Mouse (Mus musculus) forebrain, embryonic 10.5 days (tissue): ENCODE measurements around the gene Olfr703. TPM values are rescaled to one million over a fixed set of nuclear protein-coding genes. Genes with fewer than 3 reads are reported as not detected.

Experiments used
- DNase-seq: peaks from one replicate; pipeline ENCODE4 v3.0.0-alpha.2; 2017; ENCODE audit warnings: low spot score; ENCODE audit errors: extremely low spot score
- H3K27ac ChIP-seq: fragments of 300-500 bp; sonication (generic); 2 replicates; pipeline ENCODE4 v1.5.1; 2016; ENCODE audit warnings: mild to moderate bottlenecking
- H3K27me3 ChIP-seq: fragments of 300-500 bp; sonication (generic); 2 replicates; pipeline ENCODE4 v1.6.1; 2016; ENCODE audit warnings: mild to moderate bottlenecking; ENCODE audit not compliant: poor library complexity, severe bottlenecking
- H3K36me3 ChIP-seq: fragments of 300-500 bp; sonication (generic); replicated peaks from 2 replicates; pipeline ENCODE4 v1.6.1; 2016; ENCODE audit warnings: mild to moderate bottlenecking, moderate library complexity
- H3K4me1 ChIP-seq: fragments of 300-500 bp; sonication (generic); 2 replicates; pipeline ENCODE4 v1.6.1; 2016
- H3K4me3 ChIP-seq: fragments of 300-500 bp; sonication (generic); 2 replicates; pipeline ENCODE4 v1.5.1; 2016; ENCODE audit warnings: mild to moderate bottlenecking, moderate library complexity
- H3K9me3 ChIP-seq: fragments of 300-500 bp; sonication (generic); 2 replicates; pipeline ENCODE4 v1.6.1; 2016; ENCODE audit warnings: mild to moderate bottlenecking, moderate library complexity
- WGBS: fragments of 180-500 bp; shearing (Covaris S2); methylation state at CpG from one replicate; pipeline ENCODE4 v1.1.7; 2016; 5-methylcytosine and 5-hydroxymethylcytosine counted together
- polyA plus RNA-seq: library from polyadenylated mRNA; unstranded; fragments of >200 nt; fragmentation: Nextera tagmentation; extraction: Ambion mirVana; gene quantifications from 2 replicates; pipeline ENCODE4 v1.2.1, GENCODE M21; 2016

Olfr703 gene
- polyA plus RNA-seq: not detected in 2 replicates

- Histone ChIP-seq H3K4me1 (no peaks in the 10 kb centered on the region), H3K27ac (no peak within 1 kb of the TSS), H3K9me3 (no peaks in the 10 kb centered on the region), H3K4me3 (no peak within 1 kb of the TSS), H3K27me3 (no peaks in the 10 kb centered on the region), H3K36me3 (no peaks in the 10 kb centered on the region)
- DNase-seq: no peak
- WGBS: 70% methylated on average over 2 of the region's 2 CpGs
These were observed at the start of gene Olfr703 for GRCm38 (mm10) chr7:106843060-106843459. TSS of gene Olfr703 (plus strand) at chr7:106843360.

GRCm38 (mm10) chr7:106808734-106809133, 34.4 kb upstream of the Olfr703 start, which contains the start of gene Olfr700:
TSS of gene Olfr700 (minus strand) at chr7:106808834.
- Histone ChIP-seq H3K27me3 (no peaks in the 10 kb centered on the region), H3K9me3 (no peaks in the 10 kb centered on the region), H3K4me1 (no peaks in the 10 kb centered on the region), H3K36me3 (no peaks in the 10 kb centered on the region), H3K27ac (no peak within 1 kb of the TSS), H3K4me3 (no peak within 1 kb of the TSS)
- 95% methylated on average over 1 of the region's 1 CpGs for WGBS
- no peak for DNase-seq

GRCm38 (mm10) chr7:106813829-106814228, 29.3 kb upstream of the Olfr703 start, which contains the start of gene Olfr701:
TSS of gene Olfr701 (plus strand) at chr7:106814129.
- Histone ChIP-seq H3K27me3 (no peaks in the 10 kb centered on the region), H3K27ac (no peak within 1 kb of the TSS), H3K36me3 (no peaks in the 10 kb centered on the region), H3K9me3 (no peaks in the 10 kb centered on the region), H3K4me3 (no peak within 1 kb of the TSS), H3K4me1 (no peaks in the 10 kb centered on the region)
- no peak for DNase-seq
- WGBS: 82% methylated on average over 2 of the region's 2 CpGs

- H3K27me3 ChIP-seq: no peaks in the 10 kb centered on the region
- no peaks in the 10 kb centered on the region for H3K9me3 ChIP-seq
- no peak for DNase-seq
- no peaks in the 10 kb centered on the region for H3K36me3 ChIP-seq
- H3K4me1 ChIP-seq: no peaks in the 10 kb centered on the region
- no peak overlapping the region for H3K27ac ChIP-seq
- no peak overlapping the region for H3K4me3 ChIP-seq
- 79% methylated on average over 2 of the region's 2 CpGs for WGBS
These were observed 27.4 kb upstream of the Olfr703 start for GRCm38 (mm10) chr7:106815775-106816174.

GRCm38 (mm10) chr7:106818414-106818813, 24.7 kb upstream of the Olfr703 start:
- DNase-seq: no peak
- no peaks in the 10 kb centered on the region for H3K9me3 ChIP-seq
- H3K27me3 ChIP-seq: no peaks in the 10 kb centered on the region
- no peaks in the 10 kb centered on the region for H3K36me3 ChIP-seq
- no peak overlapping the region for H3K27ac ChIP-seq
- H3K4me1 ChIP-seq: no peaks in the 10 kb centered on the region
- no peak overlapping the region for H3K4me3 ChIP-seq

GRCm38 (mm10) chr7:106833793-106834192, 9.4 kb upstream of the Olfr703 start, which contains the start of gene Olfr702:
TSS of gene Olfr702 (minus strand) at chr7:106833893.
- Histone ChIP-seq H3K4me3 (no peak within 1 kb of the TSS), H3K9me3 (no peaks in the 10 kb centered on the region), H3K36me3 (no peaks in the 10 kb centered on the region), H3K4me1 (no peaks in the 10 kb centered on the region), H3K27ac (no peak within 1 kb of the TSS), H3K27me3 (no peaks in the 10 kb centered on the region)
- DNase-seq: no peak

GRCm38 (mm10) chr7:106862885-106863284, 19.7 kb downstream of the Olfr703 start, which contains the start of gene Olfr704:
TSS of gene Olfr704 (plus strand) at chr7:106863185.
- Histone ChIP-seq H3K27me3 (no peaks in the 10 kb centered on the region), H3K27ac (no peak within 1 kb of the TSS), H3K4me3 (no peak within 1 kb of the TSS), H3K36me3 (no peaks in the 10 kb centered on the region), H3K4me1 (no peaks in the 10 kb centered on the region), H3K9me3 (no peaks in the 10 kb centered on the region)
- no peak for DNase-seq

GRCm38 (mm10) chr7:106876791-106877190, 33.6 kb downstream of the Olfr703 start, which contains the start of gene Olfr705:
TSS of gene Olfr705 (minus strand) at chr7:106876891.
- WGBS: 86% methylated on average over 3 of the region's 3 CpGs
- H3K36me3 ChIP-seq: no peaks in the 10 kb centered on the region

GRCm38 (mm10) chr7:106888062-106888461, 44.9 kb downstream of the Olfr703 start, which contains the start of gene Olfr706:
TSS of gene Olfr706 (minus strand) at chr7:106888162.
- Histone ChIP-seq H3K27me3 (no peaks in the 10 kb centered on the region), H3K9me3 (no peaks in the 10 kb centered on the region), H3K4me3 (no peak within 1 kb of the TSS), H3K4me1 (no peaks in the 10 kb centered on the region), H3K36me3 (no peaks in the 10 kb centered on the region), H3K27ac (no peak within 1 kb of the TSS)
- 84% methylated on average over 2 of the region's 2 CpGs for WGBS
- DNase-seq: no peak

More at GRCm38 (mm10) chr7:106876791-106877190, 33.6 kb downstream of the Olfr703 start, which contains the start of gene Olfr705:
- H3K4me3 ChIP-seq: no peak within 1 kb of the TSS
- no peak for DNase-seq
- no peaks in the 10 kb centered on the region for H3K4me1 ChIP-seq
- no peaks in the 10 kb centered on the region for H3K9me3 ChIP-seq
- H3K27ac ChIP-seq: no peak within 1 kb of the TSS
- H3K27me3 ChIP-seq: no peaks in the 10 kb centered on the region

Other genes with a start within 250 kb of the Olfr703 start
- not detected in 2 replicates for gene Olfr693, start 162.8 kb upstream of the Olfr703 start, polyA plus RNA-seq
- gene Olfr694, start 151.5 kb upstream of the Olfr703 start, polyA plus RNA-seq: not detected in 2 replicates
- gene Olfr695, start 127.0 kb upstream of the Olfr703 start, polyA plus RNA-seq: not detected in 2 replicates
- gene Olfr697, start 100.9 kb upstream of the Olfr703 start, polyA plus RNA-seq: not detected in 2 replicates
- gene Olfr698, start 88.0 kb upstream of the Olfr703 start, polyA plus RNA-seq: not detected in 2 replicates
- not detected in 2 replicates for gene Olfr699, start 50.2 kb upstream of the Olfr703 start, polyA plus RNA-seq
- not detected in 2 replicates for gene Olfr700, start 34.5 kb upstream of the Olfr703 start, polyA plus RNA-seq
- not detected in 2 replicates for gene Olfr701, start 29.2 kb upstream of the Olfr703 start, polyA plus RNA-seq
- gene Olfr702, start 9.5 kb upstream of the Olfr703 start, polyA plus RNA-seq: not detected in 2 replicates
- not detected in 2 replicates for gene Olfr704, start 19.8 kb downstream of the Olfr703 start, polyA plus RNA-seq
- not detected in 2 replicates for gene Olfr705, start 33.5 kb downstream of the Olfr703 start, polyA plus RNA-seq
- not detected in 2 replicates for gene Olfr706, start 44.8 kb downstream of the Olfr703 start, polyA plus RNA-seq
- gene Olfr707, start 57.9 kb downstream of the Olfr703 start, polyA plus RNA-seq: not detected in 2 replicates
- gene Olfr1532-ps1, start 64.6 kb downstream of the Olfr703 start, polyA plus RNA-seq: not detected in 2 replicates
- gene Olfr709-ps1, start 88.9 kb downstream of the Olfr703 start, polyA plus RNA-seq: not detected in 2 replicates
- gene Olfr710, start 105.0 kb downstream of the Olfr703 start, polyA plus RNA-seq: not detected in 2 replicates
- not detected in 2 replicates for gene Olfr6, start 120.6 kb downstream of the Olfr703 start, polyA plus RNA-seq
- gene Olfr711, start 132.1 kb downstream of the Olfr703 start, polyA plus RNA-seq: not detected in 2 replicates
- gene Olfr2, start 162.7 kb downstream of the Olfr703 start, polyA plus RNA-seq: not detected in 2 replicates
- gene Olfr713, start 187.8 kb downstream of the Olfr703 start, polyA plus RNA-seq: not detected in 2 replicates
- not detected in 2 replicates for gene Olfr714, start 227.6 kb downstream of the Olfr703 start, polyA plus RNA-seq
- gene Olfr17, start 249.9 kb downstream of the Olfr703 start, polyA plus RNA-seq: not detected in 2 replicates